Mouse (Mus musculus): ENCODE measurements around the gene Cited1.
"Not testable (repeated sequence)": the region's sequence is repeated elsewhere in the genome, so short reads cannot be mapped to it uniquely, and the experiment has no call there.

Gene Cited1

DNA sequence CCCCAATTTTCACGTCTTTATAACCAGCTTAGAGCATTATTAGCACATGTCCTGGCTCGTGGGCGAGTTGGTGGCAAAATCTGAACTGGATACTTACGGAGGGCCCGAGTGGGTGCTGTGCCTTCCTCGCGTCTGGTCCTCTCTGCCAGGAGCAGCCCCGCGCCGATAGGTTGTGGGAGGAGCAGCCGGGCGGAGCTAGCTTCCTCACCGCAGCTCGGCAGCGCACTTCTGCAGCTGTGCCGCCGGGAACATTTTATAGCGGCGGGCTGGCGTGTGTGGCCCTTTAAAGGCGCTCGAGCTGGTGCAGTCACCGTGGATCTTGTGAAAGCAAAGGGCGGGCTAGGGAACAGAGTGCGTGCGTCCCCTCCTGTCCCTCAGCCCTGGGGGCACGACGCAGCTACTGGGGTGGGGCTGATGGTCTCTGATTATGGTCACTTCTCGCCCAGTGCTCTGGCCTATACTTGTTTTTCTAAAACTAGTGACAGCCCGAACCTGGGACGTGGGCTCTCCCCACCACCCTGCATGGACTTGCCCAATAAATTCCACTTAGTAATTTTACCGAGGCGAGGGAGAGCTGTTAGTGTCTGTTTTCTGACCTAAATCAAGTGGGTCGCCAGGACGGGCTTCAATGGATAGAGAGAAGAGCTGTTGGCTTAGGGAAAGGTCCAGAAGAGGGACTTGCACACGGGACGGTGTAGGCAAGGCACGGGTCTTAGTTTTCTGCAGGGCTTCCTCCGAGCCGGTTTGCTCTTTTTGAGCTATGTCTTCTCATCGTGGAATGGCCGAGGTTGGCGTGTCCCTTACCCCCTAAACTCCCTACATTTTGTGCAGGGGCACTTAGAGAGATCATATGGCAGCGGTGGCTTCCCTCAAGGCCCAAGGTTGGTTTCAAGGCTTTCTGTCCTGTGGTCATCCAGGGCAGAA is at the start of gene Cited1:
Gene Cited1 (minus strand): TSS at position 245 of the 924 bp plus-strand sequence.
- peak; percentile 92 for ATAC-seq (ENCODE audit: low TSS enrichment)

DNA sequence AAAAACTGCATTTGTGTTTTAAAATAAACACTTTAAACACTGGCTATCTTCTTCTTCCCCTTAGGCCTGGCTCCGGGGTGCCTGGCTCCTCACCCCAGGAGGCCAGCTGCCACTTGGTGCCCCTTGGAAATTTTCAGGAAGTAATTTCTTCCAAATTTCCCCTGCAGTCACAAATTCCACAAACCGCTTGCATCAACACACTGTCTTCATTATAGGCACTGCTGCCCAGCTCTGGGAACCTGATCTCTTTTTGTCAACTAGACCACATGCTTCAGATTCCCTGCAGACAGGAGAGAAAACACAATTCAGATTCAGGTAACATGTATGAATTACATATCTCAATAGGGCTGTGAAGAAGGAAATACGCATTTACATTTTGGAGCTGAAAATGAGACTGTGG is 32.9 kb upstream of the Cited1 start:
- no peak for ATAC-seq (ENCODE audit: low TSS enrichment)

DNA sequence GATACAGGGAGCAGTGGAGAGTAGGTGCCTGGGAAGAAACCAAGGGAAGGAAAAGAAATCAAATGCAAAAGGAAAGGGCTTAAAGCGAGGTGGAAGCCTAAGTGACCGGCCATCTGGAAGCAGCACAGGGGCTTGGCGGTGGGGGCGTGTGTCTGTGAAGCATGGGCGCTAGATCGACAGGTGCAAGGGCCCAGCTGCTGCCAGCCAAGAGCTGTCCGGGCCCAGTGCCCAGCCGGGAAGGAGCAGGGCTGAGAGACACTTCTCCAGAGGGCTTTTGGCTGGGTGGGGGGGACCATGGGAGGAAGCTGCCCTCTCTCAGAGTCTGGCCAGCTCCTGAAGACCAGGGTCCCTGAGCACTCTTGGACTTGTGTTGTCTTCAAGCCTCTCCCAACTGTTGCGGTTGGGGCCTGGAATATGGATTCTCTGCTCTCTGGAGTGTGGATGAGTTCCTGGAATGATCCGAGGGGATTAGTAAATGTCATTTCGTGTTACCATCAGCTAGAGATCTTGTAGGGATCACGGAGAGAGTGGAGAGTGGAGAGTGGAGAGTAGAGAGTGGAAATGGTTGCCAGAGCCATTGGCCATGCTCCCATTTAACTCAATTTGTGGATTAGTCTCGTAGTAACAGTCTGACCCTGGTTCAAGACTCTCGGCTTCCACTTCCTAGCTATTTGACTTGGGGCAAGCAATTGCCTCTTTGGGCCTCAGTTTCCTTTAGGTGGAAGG is 10.8 kb upstream of the Cited1 start:
- no peak for ATAC-seq (ENCODE audit: low TSS enrichment)

DNA sequence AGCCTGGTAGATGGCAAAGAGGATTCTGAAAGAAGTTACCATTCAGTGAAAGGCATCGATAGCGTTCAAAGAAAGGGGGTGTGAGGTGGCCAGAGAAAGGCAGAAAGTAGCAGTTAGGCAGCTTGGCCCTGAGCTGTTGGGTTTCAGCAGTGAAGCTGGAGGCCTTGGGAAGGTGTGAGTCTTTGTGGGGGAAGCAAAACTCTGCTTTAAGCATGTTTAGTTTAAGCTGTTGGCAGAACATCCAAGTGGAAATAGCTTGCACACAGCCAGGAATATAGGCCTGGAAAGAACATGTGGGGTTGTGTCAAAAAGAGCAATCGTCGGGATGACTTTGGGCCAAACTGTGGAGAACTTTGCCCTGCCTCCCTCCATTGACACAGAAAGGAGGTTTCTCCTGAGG is 7.8 kb upstream of the Cited1 start:
- peak; percentile 91 for ATAC-seq (ENCODE audit: low TSS enrichment)

DNA sequence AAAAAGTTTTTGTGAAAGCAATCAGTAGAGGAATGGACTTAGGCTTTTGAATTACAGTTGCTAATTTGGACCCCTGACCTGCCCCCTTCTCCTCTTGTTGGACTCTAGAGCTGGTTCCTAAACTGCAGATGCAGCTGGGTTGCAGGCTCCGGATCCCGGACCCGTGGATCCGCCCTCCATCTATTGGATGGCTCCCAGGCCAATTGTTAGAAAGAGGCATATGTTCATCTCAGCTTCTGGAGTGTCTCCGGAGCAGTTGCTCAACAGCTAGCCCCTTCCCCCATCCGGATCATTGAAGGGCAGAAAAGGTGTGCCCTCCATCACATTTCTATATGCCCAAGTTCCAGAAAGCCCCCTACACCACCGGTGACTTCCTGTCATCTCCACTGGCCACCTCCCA is 1.9 kb upstream of the Cited1 start:
- ATAC-seq (ENCODE audit: low TSS enrichment) = no peak

DNA sequence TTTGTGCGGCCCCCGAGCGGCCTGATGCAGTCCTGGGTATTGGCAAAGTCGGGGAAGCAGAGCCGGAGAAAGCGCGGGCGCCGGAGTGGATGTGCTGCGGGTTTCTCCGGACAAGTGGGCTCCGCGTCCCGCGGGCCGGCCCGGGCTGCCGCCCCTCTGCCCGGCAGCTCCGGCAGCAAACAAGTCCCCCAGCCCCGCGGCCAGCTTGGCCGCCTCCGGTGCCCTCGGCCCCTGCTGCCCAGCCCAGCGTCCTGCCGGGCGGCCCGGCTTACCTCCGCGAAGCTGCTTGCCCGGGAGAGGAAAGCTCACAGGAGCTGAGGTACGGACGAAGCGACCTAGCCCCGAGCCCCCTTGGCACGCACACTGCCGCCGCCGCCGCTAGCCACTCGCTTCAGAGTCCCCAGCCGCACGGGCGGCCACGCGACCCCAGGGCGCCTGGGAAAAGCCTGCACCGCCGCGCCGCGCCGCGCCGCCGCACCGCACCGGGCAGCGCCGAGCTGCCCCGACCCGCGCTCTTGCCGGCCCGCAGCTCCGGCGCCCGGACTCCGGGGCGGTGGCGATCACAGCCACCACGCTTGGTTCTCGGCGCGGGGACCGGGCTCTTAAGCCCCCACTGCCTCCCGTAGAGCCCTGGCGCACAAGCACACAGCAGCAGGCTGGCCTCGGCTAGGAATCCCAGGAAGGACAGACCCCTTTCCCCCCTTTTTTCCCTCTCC is 602 bp downstream of the Cited1 start:
- ATAC-seq (ENCODE audit: low TSS enrichment) = peak; percentile 39; the same call in 1 of the 2 replicates

DNA sequence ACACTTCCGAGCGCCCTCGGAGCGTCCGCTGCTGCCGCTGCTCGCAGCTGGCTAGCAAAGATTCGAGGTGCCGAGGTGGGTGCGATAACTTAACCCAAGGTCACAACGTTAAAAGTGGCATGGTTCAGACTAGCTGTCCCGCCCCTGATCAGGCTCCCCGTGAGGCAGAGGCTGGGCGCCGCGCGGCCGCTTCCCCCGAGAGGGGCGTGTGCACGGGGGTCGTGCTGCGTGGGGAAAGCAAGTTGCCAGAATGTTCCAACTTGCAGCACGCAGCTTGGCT is 1.1 kb downstream of the Cited1 start:
- no peak for ATAC-seq (ENCODE audit: low TSS enrichment)

DNA sequence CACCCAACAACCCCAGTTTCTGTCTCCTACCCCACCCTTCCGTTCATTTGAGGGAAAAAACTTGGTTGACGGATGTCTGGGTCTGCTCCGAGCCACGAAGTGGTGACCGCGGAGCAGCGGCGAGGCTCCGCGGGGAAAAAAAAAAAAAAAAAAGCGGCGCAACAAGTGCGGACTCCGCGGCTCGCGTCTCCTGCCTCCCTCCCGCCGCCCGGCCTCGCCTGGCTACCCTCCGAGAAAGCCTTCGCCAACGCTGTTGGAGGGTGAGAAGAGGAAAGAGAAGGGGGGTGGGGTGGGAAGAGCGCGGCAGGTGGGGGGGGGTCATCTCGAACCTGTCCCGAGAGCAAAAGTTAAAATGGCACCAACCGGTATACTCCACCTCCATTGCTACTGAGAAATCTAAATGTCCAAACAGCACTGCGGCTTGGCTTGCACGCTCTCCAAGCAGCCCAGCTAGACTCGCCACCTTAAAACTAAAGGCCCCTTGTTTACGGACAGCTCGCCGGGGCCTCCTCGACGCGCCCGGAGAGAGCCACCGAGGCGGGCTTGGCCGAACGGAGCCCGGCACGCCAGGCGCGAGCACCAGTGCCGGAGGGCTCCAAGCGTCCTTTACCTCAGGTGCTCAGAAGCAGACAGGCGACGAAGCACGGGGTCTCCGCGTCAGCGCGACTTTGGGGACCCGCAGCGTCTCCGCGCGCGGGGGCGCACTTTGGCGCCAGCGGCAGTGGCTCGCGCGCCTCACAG is 1.7 kb downstream of the Cited1 start:
- no peak for ATAC-seq (ENCODE audit: low TSS enrichment)

DNA sequence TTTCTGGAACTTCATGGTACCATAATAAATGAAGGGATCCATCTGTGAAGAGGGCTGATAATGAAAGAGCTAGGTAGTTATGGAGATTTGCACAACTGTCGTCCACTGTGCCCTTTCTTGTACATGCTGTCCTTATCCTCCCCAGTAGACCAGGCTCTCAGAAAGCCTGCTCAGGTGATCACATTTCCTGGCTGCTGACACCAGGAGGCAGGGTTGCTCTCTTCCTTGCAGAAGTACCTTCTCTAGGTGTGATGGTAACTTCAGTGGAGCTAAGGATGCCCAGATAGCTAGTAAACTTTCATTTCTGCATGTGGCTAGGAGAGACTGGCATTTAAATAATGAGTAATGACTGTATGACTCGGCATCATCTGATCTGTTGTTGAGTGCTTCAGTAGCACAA is 7.6 kb downstream of the Cited1 start:
- no peak for ATAC-seq (ENCODE audit: low TSS enrichment)

DNA sequence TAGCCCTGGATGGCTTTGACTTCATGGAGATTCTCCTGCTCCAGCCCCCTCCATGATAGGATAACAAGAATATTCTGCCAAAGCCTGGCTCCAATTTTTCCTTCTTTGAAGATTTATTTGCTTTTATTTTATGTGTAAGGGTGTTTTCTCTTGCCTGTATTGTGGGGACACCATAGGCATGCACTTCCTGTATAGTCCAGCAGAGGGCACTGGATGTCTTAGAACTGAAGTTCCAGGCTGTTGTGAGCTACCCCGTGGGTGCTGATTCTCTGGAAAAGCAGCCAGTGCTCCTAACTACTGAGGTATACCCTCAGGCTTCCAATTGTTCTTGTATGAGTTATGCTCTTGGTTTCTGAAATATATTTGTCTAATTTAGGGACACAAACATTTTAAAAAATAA is 32.9 kb downstream of the Cited1 start:
- no peak for ATAC-seq (ENCODE audit: low TSS enrichment)

DNA sequence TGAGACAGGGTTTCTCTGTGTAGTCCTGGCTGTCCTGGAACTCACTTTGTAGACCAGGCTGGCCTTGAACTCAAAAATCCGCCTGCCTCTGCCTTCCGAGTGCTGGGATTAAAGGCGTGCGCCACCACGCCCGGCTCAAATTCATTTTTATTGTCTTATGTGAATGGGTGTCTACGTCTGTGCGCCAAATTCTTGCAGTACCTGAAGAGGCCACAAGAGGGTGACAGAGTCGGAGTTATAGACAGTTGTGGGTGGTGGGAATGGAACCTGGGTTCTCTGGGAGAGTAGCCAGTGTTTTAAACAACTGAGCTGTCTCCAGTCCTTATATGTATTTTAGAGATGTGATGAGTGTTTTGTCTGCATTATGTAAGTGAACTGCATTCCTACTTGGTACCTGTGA is 36.6 kb downstream of the Cited1 start:
- not testable (repeated sequence) for ATAC-seq (ENCODE audit: low TSS enrichment)

All from frontal cortex, adult (tissue).